Mouse (Mus musculus) kidney, postnatal 14 days (tissue): ENCODE measurements at regions not wholly inside any gene's neighbourhood (a gene's known extent, or its start where the extent isn't known, plus 50 kb on each side); places are given as distances from the start of the nearest gene placed in this dataset.

ENCODE experiments used
- DNase-seq: peaks from one replicate; pipeline ENCODE4 v3.0.0; 2022; ENCODE audit warnings: mixed read lengths

DNA sequence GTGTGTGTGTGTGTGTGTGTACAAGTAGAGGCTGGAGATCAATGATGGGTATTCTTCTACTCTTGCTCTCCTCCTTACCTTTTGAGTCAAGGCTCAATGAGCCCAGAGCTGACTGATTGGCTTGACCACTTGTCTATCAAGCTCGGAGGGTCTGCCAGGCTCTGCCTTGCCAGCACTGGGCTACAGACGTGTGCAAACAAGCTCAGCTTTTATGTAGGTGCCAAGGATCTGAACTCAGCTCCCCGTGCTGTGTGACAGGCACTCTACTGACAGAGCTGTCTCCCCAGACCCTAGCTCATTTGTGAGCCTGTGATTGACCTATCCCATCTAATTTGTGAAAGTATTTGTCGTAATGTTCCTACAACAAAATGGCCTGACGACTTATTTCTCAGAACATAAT, 54.2 kb upstream of the Cdc42bpa start:
- no peak for DNase-seq

DNA sequence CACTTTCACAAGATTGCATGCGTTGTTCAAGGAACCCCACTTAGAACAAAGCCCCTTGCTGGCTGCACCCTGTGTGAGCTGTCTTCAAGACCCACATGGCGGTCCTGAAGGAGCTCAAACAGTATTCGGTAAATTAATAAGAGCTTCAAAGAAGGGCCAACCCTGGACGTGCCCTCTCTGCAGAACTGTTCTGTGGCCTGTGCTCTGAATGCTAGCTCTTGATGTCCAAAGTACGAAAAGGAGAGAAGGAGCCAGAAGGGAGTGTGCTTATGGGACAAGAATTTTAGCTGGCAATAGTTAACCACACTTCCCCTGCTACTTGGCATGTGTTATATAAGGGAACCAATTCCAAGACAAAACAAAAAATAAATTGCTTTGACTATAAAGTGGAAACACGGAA, 67.6 kb upstream of the Cdc42bpa start:
- DNase-seq, result peak; percentile 45

DNA sequence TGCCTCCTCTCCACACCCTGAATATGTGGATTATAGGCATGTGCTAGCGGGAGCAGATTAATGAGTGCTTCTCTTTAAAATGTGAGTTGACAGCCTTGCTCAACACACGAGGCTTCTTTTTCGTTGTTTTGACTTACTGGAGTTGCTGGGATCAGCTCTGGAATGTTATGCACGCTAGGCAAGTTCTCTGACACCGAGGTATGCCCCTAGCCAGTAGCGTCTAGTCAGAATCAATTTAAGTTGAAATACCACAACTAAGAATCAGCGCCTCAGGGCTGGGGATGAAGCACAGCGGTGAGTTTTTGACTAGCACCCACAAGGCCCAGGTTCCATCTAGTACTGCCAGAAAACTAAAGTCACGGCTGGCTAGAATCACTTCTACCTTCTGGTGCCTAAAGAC, 72.4 kb upstream of the Cdc42bpa start:
- no peak for DNase-seq

DNA sequence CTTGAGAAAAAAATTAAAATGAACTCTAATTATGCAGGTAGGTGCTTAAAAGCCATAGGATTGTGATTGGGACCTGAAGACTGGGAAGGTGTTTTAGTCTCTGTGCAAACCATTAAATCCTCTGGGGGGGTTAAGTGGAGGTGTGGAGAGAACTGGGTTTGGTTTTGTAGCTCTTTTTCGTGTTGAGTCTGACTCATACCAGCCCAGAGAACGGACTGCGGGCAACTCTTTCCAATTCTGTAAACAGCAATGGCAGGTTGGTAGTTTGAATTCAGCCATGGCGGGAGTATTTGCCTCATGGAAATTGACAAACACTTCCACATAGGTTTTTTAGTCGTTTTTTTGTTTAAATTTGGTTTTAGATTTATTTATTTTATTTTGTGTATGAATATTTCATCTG, 77.7 kb upstream of the Ahctf1 start:
- DNase-seq, result no peak

DNA sequence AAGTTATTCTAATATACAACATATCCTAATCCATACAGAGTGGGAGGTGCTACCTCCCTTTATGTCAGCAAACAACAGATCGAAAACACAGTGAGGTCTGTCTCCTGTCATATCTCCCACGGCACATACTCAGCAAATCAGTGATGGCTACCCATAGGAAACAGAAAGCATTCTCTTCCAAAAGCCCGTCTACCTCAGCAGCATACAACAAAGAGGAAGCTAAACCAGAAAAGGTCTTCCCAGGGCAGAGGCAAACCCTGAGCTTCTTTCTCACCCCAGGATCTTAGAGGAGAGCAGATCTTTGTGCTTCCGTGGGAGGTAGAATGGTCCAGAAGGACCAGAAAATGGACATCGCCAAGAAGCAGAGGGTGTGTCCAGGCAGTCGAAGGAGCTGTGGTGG, 74.4 kb upstream of the Ahctf1 start:
- no peak for DNase-seq

DNA sequence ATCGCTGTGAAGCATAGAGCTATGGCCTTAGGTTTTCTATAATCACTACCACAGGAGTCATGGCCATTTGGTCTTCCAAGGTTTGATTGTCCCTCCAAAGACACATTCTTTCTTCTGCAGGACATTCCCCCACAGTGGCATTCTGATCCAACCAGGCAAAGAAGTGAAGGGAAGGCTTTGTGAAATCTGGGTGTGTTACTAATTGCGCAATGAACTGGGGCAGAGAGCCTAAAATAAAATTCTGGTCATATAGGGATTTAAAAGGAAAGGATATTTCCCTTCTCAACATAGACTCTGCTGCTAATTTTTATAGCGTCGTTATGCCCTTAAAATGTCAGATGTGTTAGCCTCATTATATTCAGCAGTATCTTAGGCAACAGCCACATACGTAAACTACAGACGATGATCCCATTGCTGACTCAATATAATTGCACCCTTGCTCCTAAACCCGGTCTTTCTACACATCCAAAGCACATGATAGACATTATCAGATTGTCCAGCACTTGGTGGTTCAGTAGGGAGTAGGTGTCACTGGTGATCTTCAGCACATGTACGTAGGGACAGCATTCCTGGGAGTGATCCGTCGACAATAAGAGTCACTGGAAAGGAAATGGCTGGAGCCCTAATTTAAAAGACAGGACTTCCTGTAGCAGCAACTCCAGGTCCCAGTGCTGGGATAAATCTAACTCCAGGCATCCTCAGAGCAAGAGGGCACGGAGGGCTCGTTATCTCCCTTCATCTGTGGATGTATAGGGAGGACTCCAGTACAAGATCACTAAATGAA, 70.5 kb upstream of the Ahctf1 start:
- DNase-seq, result peak; percentile 33

DNA sequence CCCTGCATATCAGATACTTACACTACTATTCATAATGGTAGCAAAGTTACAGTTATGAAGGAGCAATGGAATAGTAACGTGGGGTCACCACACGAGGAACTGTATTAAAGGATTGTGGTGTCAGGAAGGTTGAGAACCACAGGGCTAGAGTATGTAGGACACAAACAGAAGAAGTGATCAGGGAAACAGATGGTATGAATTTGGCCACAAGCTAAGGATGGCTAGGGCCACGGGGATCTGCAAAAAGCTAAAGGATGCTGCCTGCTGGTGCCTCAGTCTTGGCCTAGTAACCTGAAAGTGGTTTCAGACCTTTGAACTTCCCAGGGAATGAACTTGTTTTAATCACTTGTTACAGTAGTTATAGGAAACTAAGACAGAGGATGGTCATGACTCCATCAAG, 68.5 kb upstream of the Ahctf1 start:
- DNase-seq, result no peak

DNA sequence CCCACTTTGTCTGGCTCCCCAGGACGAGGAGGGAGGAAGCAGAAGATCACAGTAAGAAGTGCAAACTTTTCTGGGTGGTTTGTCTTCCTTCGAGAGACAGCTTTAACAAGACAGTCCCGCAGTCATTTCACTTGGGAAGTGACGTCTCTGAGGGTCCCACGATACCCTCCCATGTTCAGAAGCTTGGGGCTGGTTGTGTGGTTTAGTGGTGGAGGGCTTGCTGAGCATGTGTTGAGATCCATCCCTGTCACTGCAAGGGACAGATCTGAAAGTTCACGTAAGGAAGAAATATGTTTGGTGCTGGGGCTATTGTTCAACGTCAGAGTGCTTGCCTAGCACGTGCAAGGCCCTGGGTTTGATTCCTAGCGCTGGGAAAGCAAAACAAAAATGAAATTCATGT, 65.2 kb upstream of the Ahctf1 start:
- DNase-seq, result no peak

DNA sequence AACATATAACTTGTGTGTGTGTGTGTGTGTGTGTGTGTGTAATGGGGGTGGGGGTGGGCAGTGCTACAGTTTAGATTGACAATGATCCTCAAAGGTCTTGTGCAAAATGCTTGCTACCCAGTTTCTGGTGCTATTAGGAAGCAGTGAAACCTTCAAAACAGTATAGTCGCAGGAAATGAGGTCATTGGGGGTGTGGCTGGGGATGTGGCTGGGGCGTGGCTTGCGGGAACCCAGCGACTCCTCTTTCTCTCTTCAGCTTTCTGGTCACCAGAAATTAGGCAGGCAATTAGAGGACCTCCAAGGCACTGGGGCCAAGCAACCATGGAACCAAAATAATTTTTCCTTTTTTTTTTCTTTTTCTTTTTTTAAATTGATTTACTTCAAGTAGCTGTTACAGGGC, 64.0 kb upstream of the Ahctf1 start:
- no peak for DNase-seq

DNA sequence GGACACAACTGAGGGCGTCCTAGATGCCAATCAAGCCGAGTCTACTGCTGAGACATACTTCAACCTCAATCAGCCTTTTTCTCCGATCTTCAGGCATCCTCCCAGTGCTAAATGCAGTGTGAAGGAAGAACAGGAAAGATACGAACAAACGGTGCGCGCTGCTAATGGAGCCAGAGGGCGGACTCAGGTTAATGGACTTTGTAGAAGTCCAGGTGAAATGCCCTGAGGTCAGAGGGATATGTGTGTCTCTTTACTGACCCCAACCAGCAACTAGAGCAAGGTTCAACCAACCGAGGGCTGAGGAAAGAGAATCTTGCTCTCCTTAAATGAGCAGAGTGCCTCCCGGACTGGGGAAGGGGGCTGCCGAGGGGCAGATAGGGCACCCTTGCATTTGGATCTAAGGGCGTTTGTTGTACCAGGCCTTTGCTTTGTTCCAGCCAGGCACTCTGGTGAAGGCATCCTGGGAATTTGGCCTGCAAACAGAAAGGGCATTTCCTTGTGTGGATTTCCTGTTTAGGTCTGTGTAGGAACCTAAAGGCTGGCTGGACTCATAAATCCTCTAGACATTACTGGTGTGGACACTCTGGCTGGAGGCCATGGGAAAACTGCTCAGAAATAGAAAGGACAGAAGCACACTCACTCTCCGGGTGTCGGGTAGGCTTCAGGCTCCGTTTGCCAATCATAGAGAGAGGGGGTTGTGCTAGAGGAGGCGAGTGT, 62.7 kb upstream of the Ahctf1 start:
- peak; percentile 90 for DNase-seq

DNA sequence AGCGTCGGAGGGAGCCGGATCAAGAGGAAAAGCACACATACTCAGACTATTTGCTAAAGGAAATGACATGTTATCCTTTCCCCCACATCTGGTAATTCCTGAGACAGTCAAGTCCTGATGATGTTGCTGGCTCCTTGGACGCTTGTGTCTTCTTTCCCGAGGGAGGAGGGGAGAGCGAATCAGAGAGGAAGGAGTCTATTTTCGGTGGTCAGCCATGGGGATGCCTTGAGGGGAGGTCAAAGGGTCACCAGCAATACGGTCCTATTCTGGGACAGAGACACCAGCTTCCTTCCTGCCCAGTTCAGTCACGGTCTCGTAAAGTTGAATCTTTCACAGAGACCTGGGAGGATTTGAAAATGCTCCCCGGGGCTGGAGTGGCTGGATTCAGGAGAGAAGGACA, 62.1 kb upstream of the Ahctf1 start:
- DNase-seq, result peak; percentile 78

DNA sequence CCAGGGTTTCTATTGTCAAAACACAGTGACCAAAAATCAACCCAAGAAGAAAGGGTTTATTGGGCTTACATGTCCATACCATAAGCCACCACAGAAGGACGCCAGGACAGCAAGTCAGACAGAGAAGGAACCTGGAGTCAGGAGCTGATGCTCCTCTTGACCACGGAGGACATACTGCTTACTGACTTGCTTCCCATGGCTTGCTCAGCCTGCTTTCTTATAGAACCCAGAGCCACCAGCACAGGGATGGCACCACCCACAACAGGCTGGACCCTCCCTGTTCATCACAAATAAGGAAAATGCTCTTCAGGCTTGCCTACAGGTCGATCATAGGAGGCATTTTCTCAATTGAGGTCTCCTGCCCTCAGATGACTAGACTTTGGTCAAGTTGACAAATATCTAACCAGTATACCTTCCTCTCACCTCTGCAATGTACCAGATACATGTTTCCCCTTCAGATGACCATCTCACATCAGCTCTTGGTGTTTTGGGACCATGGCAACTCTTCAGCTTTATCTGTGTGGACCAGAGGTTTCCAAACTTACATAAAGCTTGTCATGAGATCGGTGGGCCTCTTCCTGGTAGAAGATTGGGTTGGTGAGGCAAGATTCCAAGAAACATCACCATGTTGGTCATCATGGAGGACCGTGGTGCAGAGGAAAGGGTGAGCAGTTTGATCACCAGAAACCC, 61.2 kb upstream of the Ahctf1 start:
- no peak for DNase-seq

DNA sequence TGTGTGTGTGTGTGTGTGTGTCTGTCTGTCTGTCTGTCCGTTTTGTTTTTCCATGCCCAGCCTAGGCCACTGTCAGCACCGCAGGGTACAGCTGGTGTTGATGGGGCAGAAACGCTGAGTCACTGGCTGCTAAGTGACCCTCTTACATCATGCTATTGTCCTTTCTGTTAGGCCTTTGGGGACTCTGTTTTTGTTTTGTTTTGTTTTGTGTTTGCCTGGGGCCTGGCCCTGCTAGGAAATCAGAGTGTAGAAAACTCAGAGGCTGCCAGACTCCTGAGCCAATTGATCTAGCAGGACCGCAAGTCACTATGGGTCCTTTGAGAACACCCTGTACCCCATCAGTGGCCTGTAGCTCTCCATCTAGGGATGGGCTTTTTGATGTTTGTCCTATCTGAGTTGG, 59.9 kb upstream of the Ahctf1 start:
- DNase-seq, result peak; percentile 22

DNA sequence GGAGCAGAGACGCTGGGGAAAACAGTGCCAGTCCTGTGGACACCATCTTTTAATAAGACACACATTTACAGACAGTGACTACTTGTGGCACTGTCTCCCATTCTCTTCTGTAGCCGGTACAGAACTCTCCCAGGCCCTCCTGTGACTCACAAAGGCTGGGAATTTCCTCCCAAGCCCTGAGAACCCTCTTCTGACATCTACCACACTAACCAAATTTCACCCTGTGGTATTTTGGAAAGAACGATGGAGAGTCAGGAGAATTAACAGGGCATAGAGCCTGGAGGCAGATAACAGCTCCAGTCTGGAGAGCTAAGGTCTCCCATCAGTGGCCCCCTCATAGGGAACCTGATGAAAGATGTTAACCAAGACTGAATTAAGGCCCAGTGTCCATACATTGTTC, 59.5 kb upstream of the Ahctf1 start:
- DNase-seq, result no peak

DNA sequence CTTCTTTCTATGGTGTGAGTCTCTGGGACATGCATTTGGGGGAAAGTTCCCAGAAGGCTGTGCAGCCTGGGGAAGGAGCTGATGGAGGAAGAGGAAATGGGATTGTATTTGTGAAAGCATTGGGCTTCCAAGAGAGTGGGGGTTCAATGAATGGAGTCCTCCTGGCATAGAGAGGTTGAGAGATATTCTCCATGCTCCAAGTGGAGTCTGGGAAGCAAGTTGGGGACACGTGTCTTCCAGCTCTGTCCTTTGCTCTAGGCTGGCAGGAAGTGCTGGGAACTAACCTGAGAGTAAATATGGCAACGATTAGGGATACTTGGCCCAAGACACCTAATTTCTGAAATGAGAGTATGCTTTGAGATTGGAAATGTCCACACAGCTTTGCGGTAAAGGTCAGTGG, 58.3 kb upstream of the Ahctf1 start:
- DNase-seq, result no peak

DNA sequence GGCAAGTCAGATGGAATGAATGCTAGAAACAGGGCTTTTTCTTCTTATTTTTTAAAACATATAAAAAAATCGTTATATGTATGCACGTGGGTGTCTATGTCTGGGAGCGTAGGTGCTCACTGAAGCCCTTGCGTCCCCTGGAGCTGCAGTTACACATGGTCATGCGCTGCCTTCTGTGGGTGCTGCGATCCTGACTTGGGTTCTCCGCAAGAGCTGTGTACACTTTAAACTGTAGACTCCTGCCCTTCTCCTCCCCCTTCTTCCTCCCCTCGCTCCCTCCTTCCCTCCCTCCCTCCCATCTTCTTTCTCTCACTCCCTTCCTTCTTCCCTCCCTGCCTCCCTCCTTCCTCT, 56.0 kb upstream of the Ahctf1 start:
- DNase-seq, result no peak

DNA sequence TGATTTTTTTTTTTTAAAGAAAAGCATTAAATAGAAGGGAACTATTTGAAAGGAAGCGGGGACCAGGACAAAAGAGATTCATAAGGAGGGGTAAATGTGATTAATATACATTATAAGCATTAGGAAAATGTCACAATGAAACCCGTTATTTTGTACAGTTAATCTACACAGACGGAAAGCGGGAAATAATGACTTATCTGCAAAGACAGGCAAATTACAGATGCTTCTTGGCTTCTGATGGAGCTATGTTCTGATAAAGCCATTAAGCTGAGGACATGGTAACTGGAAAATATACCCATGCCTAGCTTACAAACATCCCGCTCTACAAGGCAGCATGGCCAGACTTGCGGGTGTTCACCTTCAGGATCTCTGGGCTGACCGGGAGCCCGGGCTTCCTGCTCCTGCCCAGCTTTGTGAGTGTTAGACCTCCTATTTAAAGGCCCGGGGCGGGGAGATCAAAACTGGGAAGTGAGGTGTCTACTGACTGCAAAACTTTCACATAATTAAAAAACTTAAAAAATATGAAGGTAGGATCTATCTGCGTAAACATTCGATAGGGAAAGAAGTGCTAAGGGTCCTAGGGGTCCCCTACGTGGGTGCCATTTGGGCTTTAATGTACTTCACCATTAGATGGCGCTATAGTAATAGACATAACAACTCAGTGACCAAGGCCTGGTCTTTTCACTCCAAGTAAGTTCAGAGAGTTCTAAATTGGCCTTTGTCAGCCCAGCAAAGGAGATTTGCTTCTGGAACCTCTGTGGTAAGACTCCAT, 55.5 kb upstream of the Ahctf1 start:
- DNase-seq, result peak; percentile 58

DNA sequence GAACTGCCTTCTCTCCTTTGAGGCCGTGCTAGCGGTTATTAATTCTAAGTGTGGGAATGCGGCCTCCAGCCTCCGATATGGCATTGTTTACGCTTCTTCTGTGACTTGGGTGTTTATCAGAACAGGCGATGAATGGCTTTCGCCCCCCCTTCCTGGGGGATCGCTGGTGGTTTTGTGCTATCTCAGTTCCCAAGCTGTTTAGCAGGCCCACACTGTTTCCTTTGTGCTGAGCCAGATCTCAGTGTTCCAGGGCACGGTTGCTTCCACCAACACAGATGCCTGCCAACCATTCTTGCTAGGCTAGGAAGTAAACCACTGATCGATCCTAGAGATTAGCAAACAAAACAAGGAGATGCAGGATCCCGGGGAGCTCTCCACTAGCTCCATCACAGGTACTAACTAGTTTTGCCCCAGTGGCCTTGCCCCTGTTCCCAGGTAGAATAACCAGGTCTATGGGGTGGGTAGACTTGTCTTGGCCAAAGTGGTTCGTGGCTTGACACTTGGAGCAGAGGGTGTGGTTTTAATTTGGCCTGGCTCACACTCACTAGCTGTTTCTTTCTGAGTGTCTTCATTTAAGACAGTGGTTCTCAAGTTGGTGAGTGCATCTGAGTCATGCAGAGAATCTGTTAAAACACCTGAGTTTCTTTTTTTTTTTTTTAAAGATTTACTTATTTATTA, 50.9 kb upstream of the Ahctf1 start:
- no peak for DNase-seq
